ENCODE assay signal across 15 mouse cellular contexts in genomic region chr1:185376390-185376789, GRCm38 (mm10). TPM values are rescaled to one million over a fixed set of nuclear protein-coding genes. Genes with fewer than 3 reads are reported as not detected.
DNase-seq lines count a peak whose midpoint lies in the region; ATAC-seq and TF ChIP-seq lines count a peak whose summit lies in the region.
"Had no signal": no experiment of that assay in that cellular context is flagged by ENCODE, and none has a peak within 500 bp of the region (broad histone marks: within the 10 kb centered on the region; RNA-seq: fewer than 3 reads in every experiment).

No protein-coding gene starts in this region.

- ATAC-seq in megakaryocyte progenitor cell, adult 5-6 weeks (replicated peaks; ENCODE audit: poor library complexity), result peak; percentile 64
- ATAC-seq: inflammation-experienced regulatory T-cells, adult 6 months had no signal

- no peak for TF ChIP-seq POLR2A in embryonic fibroblast, embryonic 13.5 days (IDR thresholded peaks at IDR 0.05; ENCODE audit: low read depth, low read length)
- TF ChIP-seq POLR2A in lung, adult 2 months (IDR thresholded peaks at IDR 0.05; ENCODE audit: borderline replicate concordance, extremely low read depth, low read depth, low read length), result no peak

- TF ChIP-seq CTCF in embryonic fibroblast, embryonic 13.5 days (IDR thresholded peaks at IDR 0.05; ENCODE audit: borderline replicate concordance, insufficient read depth, low read length), result no peak
- no peak for TF ChIP-seq CTCF in lung, adult 2 months (IDR thresholded peaks at IDR 0.05; ENCODE audit: insufficient read depth, low read length)

- intact Hi-C loops in left cerebral cortex, postnatal 4 days (cut with DNase I), result no loop called here

- no peak overlapping the region for H3K4me3 ChIP-seq in embryonic fibroblast, embryonic 13.5 days (ENCODE audit: insufficient read depth, low read length)
- no peak overlapping the region for H3K4me3 ChIP-seq in lung, adult 2 months (replicated peaks; ENCODE audit: extremely low read depth, low read depth, low read length)
- H3K4me3 ChIP-seq: forebrain, embryonic 10.5 days; limb, embryonic 10.5 days had no signal

- peaks cover 6% of the 10 kb centered on the region; the same call in 1 of the 2 replicates for H3K4me1 ChIP-seq in embryonic fibroblast, embryonic 13.5 days (ENCODE audit: control insufficient read depth, insufficient read depth, low read length)
- no peaks in the 10 kb centered on the region for H3K4me1 ChIP-seq in lung, adult 2 months (ENCODE audit: control insufficient read depth, insufficient read depth, low read length)
- H3K4me1 ChIP-seq: forebrain, embryonic 10.5 days; limb, embryonic 10.5 days had no signal

- peak; percentile 37 for DNase-seq in left cerebral cortex, adult 11 months (ENCODE audit: low spot score)
- no peak for DNase-seq in left cerebral cortex, postnatal 4 days
- peak; percentile 56 for DNase-seq in Muller cell, postnatal 12 days (ENCODE audit: inconsistent ontology term)
- no peak for DNase-seq in adrenal gland, adult (ENCODE audit: inconsistent age in 2 of 2, low spot score in 1 of 2)
- no peak for DNase-seq in lung, adult 2 months
- DNase-seq in cerebellum, postnatal 36 days, result no peak
- DNase-seq: adrenal gland, postnatal 36 days; embryo, embryonic 11 days; lung, postnatal 14 days had no signal

- H3K27ac ChIP-seq in embryonic fibroblast, embryonic 13.5 days (ENCODE audit: insufficient read depth, low read length), result 0 out of 2 replicates have a peak overlapping the region, but pooled peaks have one; percentile 2
- H3K27ac ChIP-seq: forebrain, embryonic 10.5 days; limb, embryonic 10.5 days; liver, embryonic 14.5 days had no signal

RNA-seq across cellular contexts. Expression of gene Eprs, which starts 13.5 kb away (rescaled TPM):
- total RNA-seq in left cerebral cortex, postnatal 4 days (2021), result 100 to 1,000 TPM; 110 to 111 TPM
- 223 and 275 TPM in 2 replicates for polyA plus RNA-seq in embryonic fibroblast, embryonic 13.5 days (2011; ENCODE audit: insufficient read length, low read depth, missing spikeins)
- 108 and 117 TPM in 2 replicates for total RNA-seq in megakaryocyte progenitor cell, adult 5-6 weeks (2015)
- total RNA-seq in megakaryocyte progenitor cell, adult 5-6 weeks (2017), result 214 and 252 TPM in 2 replicates
- 6.1 and 10.7 TPM in 2 replicates for polyA plus RNA-seq in lung, adult 2 months (2012; rRNA removed)

RNA-seq across cellular contexts. Expression of gene Bpnt1, which starts 44.4 kb away (rescaled TPM):
- 10 to 100 TPM; 51.3 to 53.3 TPM for total RNA-seq in left cerebral cortex, postnatal 4 days (2021)
- polyA plus RNA-seq in embryonic fibroblast, embryonic 13.5 days (2011; ENCODE audit: insufficient read length, low read depth, missing spikeins), result 23.2 and 30.1 TPM in 2 replicates
- 7.7 and 7.9 TPM in 2 replicates for total RNA-seq in megakaryocyte progenitor cell, adult 5-6 weeks (2015)
- total RNA-seq in megakaryocyte progenitor cell, adult 5-6 weeks (2017), result 23.6 and 25.2 TPM in 2 replicates
- 40.4 and 45.1 TPM in 2 replicates for polyA plus RNA-seq in lung, adult 2 months (2012; rRNA removed)

RNA-seq across cellular contexts. Expression of gene Iars2, which starts 47.2 kb away (rescaled TPM):
- 10 to 100 TPM; 28.8 to 29.8 TPM for total RNA-seq in left cerebral cortex, postnatal 4 days (2021)
- 42.9 and 48.4 TPM in 2 replicates for polyA plus RNA-seq in embryonic fibroblast, embryonic 13.5 days (2011; ENCODE audit: insufficient read length, low read depth, missing spikeins)
- total RNA-seq in megakaryocyte progenitor cell, adult 5-6 weeks (2015), result 48.1 and 63.6 TPM in 2 replicates
- 42.8 and 46.3 TPM in 2 replicates for total RNA-seq in megakaryocyte progenitor cell, adult 5-6 weeks (2017)
- polyA plus RNA-seq in lung, adult 2 months (2012; rRNA removed), result 21.6 and 24.0 TPM in 2 replicates

Comparison
In these comparisons a context has a peak if more than half of its experiments do, and no peak if none do; other contexts are left out.
1. DNase-seq: peak in left cerebral cortex, adult 11 months (single experiment) and Muller cell, postnatal 12 days (single experiment); none in left cerebral cortex, postnatal 4 days (single experiment), adrenal gland, adult (0 of 2), lung, adult 2 months (single experiment) and cerebellum, postnatal 36 days (0 of 2).